Mouse (Mus musculus): ENCODE data around the gene Tmem156. TPM values are rescaled to one million over a fixed set of nuclear protein-coding genes. Genes with fewer than 3 reads are reported as not detected.

Tmem156 gene
- polyA plus RNA-seq, 3 experiments from 2014 or later = 18.8 to 23.0 (median 21.0) TPM

Other genes starting within 250 kb of the Tmem156 start
- 10 to 100 TPM; 33.5 to 66.0 (median 62.2) TPM for gene Tlr1, start 158.6 kb downstream of the Tmem156 start, polyA plus RNA-seq (2017; shearing (Covaris generic))
- gene Tlr6, start 132.0 kb downstream of the Tmem156 start, polyA plus RNA-seq (2017; shearing (Covaris generic)) = 1 to 10 TPM; 6.5 to 9.5 (median 7.4) TPM
- gene Fam114a1, start 122.1 kb downstream of the Tmem156 start, polyA plus RNA-seq (2017; shearing (Covaris generic)) = 1 to 10 TPM in 2 of 3 experiments, under 1 TPM in 1; 0.82 to 3.7 (median 3.4) TPM
- gene Klhl5, start 15.4 kb upstream of the Tmem156 start, polyA plus RNA-seq (2017; shearing (Covaris generic)) = 1 to 10 TPM; 4.0 to 9.7 (median 9.1) TPM
- 1 to 10 TPM; 2.0 to 6.5 (median 3.3) TPM for gene Wdr19, start 107.6 kb upstream of the Tmem156 start, polyA plus RNA-seq (2017; shearing (Covaris generic))
- gene Rfc1, start 243.5 kb upstream of the Tmem156 start, polyA plus RNA-seq (2017; shearing (Covaris generic)) = 10 to 100 TPM; 77.3 to 88.0 (median 80.4) TPM